Mouse (Mus musculus) embryonic facial prominence, embryonic 10.5 days (tissue): ENCODE results near the gene Speer4c. TPM values are rescaled to one million over a fixed set of nuclear protein-coding genes. Genes with fewer than 3 reads are reported as not detected.
"Not testable (repeated sequence)": the region's sequence is repeated elsewhere in the genome, so short reads cannot be mapped to it uniquely, and the experiment has no call there.

Experiments used
- DNase-seq: peaks from one replicate; pipeline ENCODE4 v3.0.0-alpha.2; 2017; ENCODE audit warnings: low spot score
- H3K27ac ChIP-seq: fragments of 300-500 bp; sonication (generic); replicated peaks from 2 replicates; pipeline ENCODE4 v1.5.1; 2016; ENCODE audit warnings: mild to moderate bottlenecking
- H3K27me3 ChIP-seq: fragments of 300-500 bp; sonication (generic); replicated peaks from 2 replicates; pipeline ENCODE4 v1.6.1; 2016; ENCODE audit warnings: low read depth, mild to moderate bottlenecking; ENCODE audit not compliant: poor library complexity, severe bottlenecking
- H3K36me3 ChIP-seq: fragments of 300-500 bp; sonication (generic); replicated peaks from 2 replicates; pipeline ENCODE4 v1.6.1; 2016; ENCODE audit warnings: mild to moderate bottlenecking, moderate library complexity
- H3K4me1 ChIP-seq: fragments of 300-500 bp; sonication (generic); 2 replicates; pipeline ENCODE4 v1.6.1; 2016
- H3K4me3 ChIP-seq: fragments of 300-500 bp; sonication (generic); 2 replicates; pipeline ENCODE4 v1.5.1; 2016; ENCODE audit warnings: mild to moderate bottlenecking, moderate library complexity
- H3K9me3 ChIP-seq: fragments of 300-500 bp; sonication (generic); 2 replicates; pipeline ENCODE4 v1.6.1; 2016; ENCODE audit warnings: mild to moderate bottlenecking
- WGBS: fragments of 180-500 bp; shearing (Covaris S2); methylation state at CpG from one replicate; pipeline ENCODE4 v1.1.7; 2016; 5-methylcytosine and 5-hydroxymethylcytosine counted together
- polyA plus RNA-seq: library from polyadenylated mRNA; unstranded; fragments of >200 nt; fragmentation: Nextera tagmentation; extraction: Ambion mirVana; gene quantifications from 2 replicates; pipeline ENCODE4 v1.2.1, GENCODE M21; 2016

Gene Speer4c
- polyA plus RNA-seq = not detected in 2 replicates

DNA sequence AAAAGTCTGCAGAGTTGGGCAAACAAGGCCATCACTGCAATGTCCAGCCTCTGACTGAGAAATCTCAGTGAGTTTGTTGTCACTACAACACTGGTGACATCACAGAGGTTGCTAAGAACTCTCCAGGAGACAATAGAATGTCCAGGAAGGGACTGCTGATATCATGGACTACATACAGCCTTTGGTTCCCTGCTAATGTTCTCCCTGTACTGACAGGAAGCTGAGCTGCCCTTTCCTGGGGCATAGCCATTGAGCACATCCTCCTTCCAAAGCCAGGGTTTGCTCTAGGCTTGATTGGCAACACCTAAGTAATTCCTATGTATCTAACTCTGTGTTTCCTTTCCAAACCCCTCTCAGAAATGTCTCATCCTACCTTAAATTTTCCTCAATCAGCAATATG lies at the start of gene Speer4c:
Speer4c (minus strand) TSS at position 101 of the 400 bp plus-strand sequence.
- H3K27ac ChIP-seq, H3K4me3 ChIP-seq, H3K4me1 ChIP-seq, H3K27me3 ChIP-seq, H3K36me3 ChIP-seq, H3K9me3 ChIP-seq, DNase-seq: not testable (repeated sequence)

DNA sequence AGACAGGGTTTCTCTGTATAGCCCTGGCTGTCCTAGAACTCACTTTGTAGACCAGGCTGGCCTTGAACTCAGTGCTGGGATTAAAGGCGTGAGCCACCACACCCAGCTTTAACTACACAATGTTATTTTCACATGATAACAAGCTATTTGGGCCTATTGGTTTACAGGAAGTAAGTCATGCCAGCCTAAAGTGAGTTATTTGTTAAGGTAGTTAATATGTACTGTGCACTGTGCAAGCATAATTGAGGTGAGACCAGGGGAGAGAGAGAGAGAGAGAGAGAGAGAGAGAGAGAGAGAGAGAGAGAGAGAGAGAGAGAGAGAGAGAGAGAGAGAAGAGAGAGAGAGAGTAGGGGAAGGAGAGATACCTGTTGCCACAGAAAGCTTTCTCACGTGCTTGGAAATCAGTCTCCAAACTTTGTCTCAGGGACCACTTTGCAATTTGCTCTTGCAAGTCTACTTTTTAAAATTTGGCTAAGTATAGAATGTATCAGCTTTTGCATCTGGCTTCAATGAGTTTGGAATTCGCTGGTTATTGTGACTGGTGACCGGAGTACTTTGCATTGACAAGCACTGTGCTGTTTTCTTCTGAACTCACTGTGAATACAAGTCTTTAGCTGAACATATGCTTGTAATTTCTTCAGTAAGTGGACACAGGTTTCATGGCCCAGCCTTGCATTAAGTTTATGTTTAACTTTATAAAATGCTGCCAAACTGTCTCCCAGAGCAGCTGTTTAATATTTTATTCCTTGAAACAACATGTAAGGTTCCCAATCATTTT lies 33.6 kb upstream of the Speer4c start:
- no peak overlapping the region for H3K4me3 ChIP-seq
- H3K36me3 ChIP-seq = no peaks in the 10 kb centered on the region
- H3K27ac ChIP-seq = peak overlapping the region; percentile 48
- H3K27me3 ChIP-seq = no peaks in the 10 kb centered on the region
- WGBS = 46% methylated on average over 4 of the region's 4 CpGs
- H3K9me3 ChIP-seq = no peaks in the 10 kb centered on the region
- H3K4me1 ChIP-seq = no peaks in the 10 kb centered on the region
- peak; percentile 43 for DNase-seq

DNA sequence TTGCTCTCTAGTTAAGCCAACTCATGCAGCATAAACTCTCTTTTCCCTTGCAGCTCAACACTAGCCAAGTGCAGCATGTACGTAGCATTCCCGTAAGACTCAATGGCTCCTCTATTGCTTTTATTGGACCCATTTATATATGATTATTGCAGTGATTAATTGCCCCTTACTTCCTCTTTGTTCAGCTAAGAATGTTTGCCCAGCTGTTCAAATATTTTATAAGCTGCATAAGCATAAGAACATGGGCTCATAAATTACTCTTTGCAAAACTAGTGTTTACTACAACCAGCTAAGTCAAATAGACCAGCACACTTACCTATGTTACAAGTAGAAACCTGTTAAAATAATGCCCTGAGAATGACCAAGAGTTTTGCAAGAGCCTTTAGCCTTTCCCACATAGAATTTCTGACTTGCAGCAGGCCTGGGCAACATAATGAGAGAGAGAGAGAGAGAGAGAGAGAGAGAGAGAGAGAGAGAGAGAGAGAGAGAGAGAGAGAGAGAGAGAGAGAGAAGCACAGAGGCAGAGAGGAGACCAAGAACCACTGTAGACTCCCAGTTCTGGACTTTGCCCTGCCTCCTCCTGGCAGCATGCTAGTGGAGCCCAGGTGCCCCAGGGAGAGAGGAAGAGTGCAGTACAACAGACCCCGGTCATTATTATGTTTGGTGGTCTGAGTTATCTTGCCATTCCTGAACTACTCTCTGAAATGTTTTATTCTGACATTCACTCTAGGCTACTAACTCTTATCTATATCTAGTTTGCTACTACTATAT lies 20.2 kb upstream of the Speer4c start:
- DNase-seq = no peak
- no peaks in the 10 kb centered on the region for H3K4me1 ChIP-seq
- H3K27me3 ChIP-seq = no peaks in the 10 kb centered on the region
- no peaks in the 10 kb centered on the region for H3K36me3 ChIP-seq
- no peaks in the 10 kb centered on the region for H3K9me3 ChIP-seq
- H3K27ac ChIP-seq = no peak overlapping the region
- 89% methylated on average over 3 of the region's 3 CpGs for WGBS
- H3K4me3 ChIP-seq = no peak overlapping the region

DNA sequence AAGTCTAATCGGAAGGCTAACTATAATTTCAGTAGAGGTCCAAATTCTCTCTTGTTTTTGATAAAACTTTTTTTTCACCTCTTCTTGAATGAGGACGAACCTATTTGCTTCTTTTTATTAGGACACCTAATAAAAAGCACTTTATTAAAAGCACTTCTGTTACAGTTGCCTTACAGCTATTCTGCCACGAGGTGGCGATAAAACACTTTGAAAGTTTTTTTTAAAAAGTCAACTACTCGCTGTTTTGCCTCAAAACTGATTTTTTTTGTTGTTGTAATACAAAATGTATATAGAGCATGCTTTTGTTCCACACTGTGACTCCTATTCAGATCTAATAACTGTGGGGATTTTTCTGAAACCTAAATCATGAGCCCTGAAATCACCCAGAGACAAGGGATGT lies 11.2 kb downstream of the Speer4c start:
- WGBS = 27% methylated on average over 5 of the region's 5 CpGs
- not testable (repeated sequence) for H3K9me3 ChIP-seq, H3K27me3 ChIP-seq, H3K4me1 ChIP-seq, H3K36me3 ChIP-seq, DNase-seq, H3K27ac ChIP-seq, H3K4me3 ChIP-seq

DNA sequence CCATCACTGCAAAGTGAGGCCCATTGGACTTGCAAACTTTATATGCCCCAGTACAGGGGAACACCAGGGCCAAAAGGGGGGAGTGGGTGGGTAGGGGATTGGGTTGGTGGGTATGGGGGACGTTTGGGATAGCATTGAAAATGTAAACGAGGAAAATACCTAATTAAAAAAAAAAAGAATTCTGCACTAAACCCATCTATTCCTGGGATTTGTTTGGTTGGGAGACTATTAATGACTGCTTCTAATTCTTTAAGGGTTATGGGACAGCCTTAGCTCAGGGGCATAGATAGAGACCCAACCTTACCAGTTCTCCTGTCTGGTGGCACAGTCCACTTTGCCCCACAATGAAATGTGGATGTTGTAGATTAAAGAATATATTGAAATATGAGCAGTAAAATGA lies 16.4 kb downstream of the Speer4c start:
- WGBS = 46% methylated on average over 2 of the region's 2 CpGs
- not testable (repeated sequence) for H3K27ac ChIP-seq, DNase-seq, H3K4me1 ChIP-seq, H3K27me3 ChIP-seq, H3K4me3 ChIP-seq, H3K9me3 ChIP-seq, H3K36me3 ChIP-seq

DNA sequence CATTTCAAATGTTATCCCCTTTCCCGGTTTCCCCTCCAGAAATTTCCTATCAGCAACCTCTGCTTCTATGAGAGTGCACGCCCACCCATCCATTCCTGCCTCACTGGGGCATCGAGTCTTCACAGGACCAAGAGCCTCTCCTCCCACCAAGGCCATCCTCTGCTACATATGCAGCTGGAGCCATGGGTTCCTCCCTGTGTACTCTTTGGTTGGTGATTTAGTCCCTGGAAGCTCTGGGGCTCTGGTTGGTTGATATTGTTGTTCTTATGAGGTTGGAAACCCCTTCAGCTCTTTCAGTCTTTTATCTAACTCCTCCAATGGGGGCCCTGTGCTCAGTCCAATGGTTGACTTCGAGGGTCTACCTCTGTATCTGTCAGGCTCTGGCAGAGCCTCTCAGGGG lies 22.2 kb downstream of the Speer4c start:
- peaks cover 26% of the 10 kb centered on the region for H3K9me3 ChIP-seq
- 88% methylated on average over 4 of the region's 4 CpGs for WGBS
- not testable (repeated sequence) for H3K36me3 ChIP-seq, DNase-seq, H3K4me3 ChIP-seq, H3K27me3 ChIP-seq, H3K27ac ChIP-seq, H3K4me1 ChIP-seq

DNA sequence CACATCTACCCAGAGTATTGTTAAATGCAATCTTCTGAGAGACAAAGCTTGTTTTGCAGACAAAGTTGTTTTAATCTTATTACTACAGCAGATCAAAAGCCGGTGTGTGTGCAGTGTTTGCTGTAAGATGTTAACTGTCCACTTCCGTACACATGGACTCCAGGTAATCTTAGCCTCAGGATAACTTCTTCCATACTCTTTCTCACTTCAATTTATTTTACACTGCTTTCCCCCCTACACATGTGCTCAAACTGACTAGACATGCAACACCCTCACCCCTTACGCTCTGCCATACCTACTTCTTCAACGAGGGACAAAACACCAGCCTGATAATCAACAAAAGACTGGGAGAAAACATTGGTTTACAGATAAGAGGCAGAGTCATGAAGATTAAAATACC lies 23.2 kb downstream of the Speer4c start:
- not testable (repeated sequence) for H3K27me3 ChIP-seq, H3K4me1 ChIP-seq, H3K27ac ChIP-seq, H3K36me3 ChIP-seq, DNase-seq, H3K4me3 ChIP-seq
- H3K9me3 ChIP-seq = peaks cover 30% of the 10 kb centered on the region
- WGBS = 80% methylated on average over 4 of the region's 4 CpGs

DNA sequence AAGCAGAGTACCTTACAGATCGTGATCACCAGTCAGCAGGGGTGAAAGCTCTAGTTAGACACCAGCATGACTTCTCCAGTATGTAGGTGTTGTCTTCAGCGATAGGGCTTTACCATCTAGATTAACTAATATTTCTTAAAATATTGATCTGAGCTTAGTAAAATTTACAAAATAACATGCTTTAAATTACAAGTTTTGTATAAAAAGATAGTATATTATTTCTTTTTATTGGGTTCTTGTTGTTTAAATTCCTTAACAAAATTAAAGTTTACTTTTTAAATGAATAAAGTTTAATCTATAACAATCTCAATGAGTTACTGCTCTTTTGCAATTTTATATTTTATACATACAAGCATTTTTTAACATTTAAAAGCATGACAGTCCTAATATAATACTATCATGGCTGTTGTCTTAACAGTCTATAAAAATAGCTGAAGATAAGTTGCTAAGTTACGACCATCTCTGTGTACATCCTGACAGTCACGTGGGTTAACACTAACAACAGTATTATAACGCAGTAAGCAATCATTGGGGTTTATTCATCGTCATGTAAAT lies 24.3 kb downstream of the Speer4c start:
- WGBS = 79% methylated on average over 6 of the region's 6 CpGs
- not testable (repeated sequence) for H3K27me3 ChIP-seq, H3K27ac ChIP-seq, H3K4me1 ChIP-seq, H3K4me3 ChIP-seq, DNase-seq, H3K36me3 ChIP-seq
- H3K9me3 ChIP-seq = peaks cover 38% of the 10 kb centered on the region

DNA sequence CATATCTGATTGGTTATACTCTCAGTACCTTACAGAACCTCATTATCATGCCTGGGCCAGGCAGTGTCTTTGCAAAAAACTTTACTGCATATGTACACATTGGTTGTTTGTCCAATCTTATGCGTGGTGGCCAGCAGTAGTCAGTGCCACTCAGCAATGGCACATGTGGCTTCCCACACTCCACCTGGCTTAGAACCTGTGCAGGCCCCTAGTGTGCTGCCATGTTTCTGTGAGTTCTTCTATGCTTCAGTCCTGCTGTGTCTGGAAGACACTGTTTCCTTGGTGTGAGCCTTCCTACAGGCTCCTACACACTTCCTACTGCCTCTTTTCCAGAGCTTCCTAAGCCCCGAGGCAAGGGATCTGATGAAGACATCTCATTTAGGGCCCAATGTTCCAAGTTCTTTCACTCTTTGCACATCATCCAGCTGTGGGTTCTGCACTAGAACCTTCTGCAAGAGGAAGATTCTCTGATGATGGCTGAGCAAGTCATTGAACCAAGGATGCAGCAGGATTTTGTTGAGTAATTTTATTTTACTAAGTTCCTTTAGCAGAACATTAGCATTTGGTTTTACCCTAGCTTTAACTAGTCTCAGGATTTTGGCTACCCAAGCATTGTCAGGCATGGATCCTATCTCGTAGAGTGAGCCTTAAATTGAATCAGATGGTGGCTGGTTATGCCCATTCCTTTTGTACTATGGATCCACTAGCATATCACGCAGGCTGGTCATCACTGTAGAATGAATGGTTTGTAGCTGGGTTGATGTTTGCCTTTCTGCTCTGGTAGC lies 25.0 kb downstream of the Speer4c start:
- WGBS = 72% methylated on average over 4 of the region's 4 CpGs
- DNase-seq = not testable (repeated sequence)

DNA sequence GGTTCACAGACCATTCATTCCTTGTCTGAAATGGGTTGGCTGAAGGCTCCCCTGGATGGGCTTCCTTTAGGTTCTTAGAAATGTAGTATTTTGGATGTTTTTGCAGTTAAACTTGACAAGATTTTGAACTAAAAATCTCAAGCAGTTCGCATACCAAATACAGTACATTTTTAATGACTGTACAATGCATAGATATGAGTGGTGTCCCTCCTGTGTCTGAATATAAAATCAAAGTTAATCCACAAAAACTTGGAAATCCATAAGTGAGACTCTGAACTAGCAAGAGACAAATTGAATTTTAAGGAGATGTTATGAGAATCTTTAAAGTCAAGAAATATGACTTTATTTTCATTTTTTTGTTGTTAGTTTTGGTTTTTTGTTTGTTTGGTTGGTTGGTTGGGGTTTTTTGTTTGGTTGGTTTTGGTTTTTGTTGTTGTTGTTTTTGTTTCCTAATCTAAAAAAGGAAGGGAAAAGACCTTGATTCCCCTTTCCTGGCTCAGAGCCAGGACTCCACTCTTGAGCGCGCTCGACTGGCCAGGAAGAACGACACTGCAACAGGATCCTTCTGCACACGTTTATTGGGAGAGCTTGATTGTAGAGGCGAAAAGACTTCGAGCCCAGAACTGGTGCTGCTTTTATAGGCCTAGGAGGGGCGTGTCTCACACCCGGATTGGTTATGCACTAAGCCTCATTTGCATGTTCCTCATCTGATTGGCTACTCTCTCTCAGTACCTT lies 32.6 kb downstream of the Speer4c start:
- 79% methylated on average over 8 of the region's 10 CpGs for WGBS
- H3K4me3 ChIP-seq = not testable (repeated sequence)

More for the DNA sequence above, 25.0 kb downstream of the Speer4c start:
- H3K27ac ChIP-seq, H3K4me3 ChIP-seq, H3K4me1 ChIP-seq, H3K27me3 ChIP-seq, H3K36me3 ChIP-seq: not testable (repeated sequence)
- peaks cover 38% of the 10 kb centered on the region for H3K9me3 ChIP-seq

DNA sequence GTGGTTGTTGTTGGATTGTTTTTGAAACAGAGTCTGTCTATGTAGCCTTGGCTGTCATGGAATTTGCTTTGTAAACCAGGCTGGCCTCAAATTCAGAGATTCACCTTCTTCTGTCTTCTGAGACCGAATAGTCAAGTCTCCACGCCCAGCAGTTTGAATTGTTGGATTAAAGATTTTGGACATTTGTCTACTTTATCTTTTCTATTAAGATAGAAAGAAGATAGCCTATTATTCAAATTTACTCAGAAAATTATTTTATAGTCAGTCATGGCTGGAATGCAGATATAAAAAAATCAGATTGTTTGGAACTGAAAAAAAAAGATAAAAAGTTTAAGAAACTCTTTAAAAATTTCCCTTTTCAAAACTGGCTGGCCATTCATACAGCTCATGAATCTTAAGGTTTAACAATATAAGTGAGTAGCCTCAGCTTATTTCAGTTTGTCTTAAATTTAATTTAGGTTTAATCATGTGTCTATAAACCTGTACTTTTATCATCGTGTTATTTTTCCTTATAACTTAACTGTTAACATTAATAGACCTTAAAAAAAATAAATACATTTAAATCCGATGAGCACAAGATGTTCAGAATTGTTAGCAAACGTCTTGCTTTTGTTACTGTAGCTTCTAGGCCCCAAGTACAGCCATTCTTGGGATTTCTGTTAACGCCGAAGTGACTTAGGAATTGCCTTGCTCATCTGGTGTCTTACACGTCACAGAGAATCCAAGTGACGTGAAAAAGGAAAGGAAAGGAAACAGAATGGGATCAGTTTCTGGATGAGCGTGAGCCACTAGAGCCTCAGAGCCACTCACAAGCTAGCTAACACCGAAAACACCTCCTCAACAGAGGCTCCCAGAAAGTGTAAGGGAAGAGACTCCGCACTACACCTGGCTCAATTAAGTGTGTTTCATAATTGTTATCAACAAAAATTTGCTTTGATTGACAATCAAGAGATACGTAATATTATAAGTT lies 33.8 kb downstream of the Speer4c start:
- H3K4me3 ChIP-seq, H3K27ac ChIP-seq, H3K27me3 ChIP-seq, H3K36me3 ChIP-seq, H3K4me1 ChIP-seq, DNase-seq: not testable (repeated sequence)
- H3K9me3 ChIP-seq = peaks cover 25% of the 10 kb centered on the region
- 70% methylated on average over 13 of the region's 13 CpGs for WGBS

More for the DNA sequence above, 32.6 kb downstream of the Speer4c start:
- not testable (repeated sequence) for H3K4me1 ChIP-seq, DNase-seq, H3K27ac ChIP-seq, H3K27me3 ChIP-seq, H3K36me3 ChIP-seq
- peaks cover 31% of the 10 kb centered on the region for H3K9me3 ChIP-seq
